Mouse (Mus musculus) thymus, postnatal 14 days (tissue): ENCODE measurements around the gene Fbxl21.

Source experiments
- DNase-seq: peaks from one replicate; pipeline ENCODE4 v3.0.0; 2021

Gene Fbxl21

GRCm38 (mm10) chr13:56582720-56583119 is 60.4 kb downstream of the Fbxl21 start:
- DNase-seq = no peak

GRCm38 (mm10) chr13:56586046-56586445 is 63.8 kb downstream of the Fbxl21 start:
- DNase-seq = no peak
